Mouse (Mus musculus): ENCODE data around the gene Rtkn2.

- no peak for TF ChIP-seq POLR2A (IDR thresholded peaks at IDR 0.05; ENCODE audit: insufficient read length, low read depth)
- no peak for TF ChIP-seq CEBPB (IDR thresholded peaks at IDR 0.05; ENCODE audit: insufficient read depth, poor library complexity, severe bottlenecking)
- no peak for TF ChIP-seq REST (IDR thresholded peaks at IDR 0.05; ENCODE audit: insufficient read depth, insufficient read length)
- no peak for TF ChIP-seq MYOG (IDR thresholded peaks at IDR 0.05; ENCODE audit: control insufficient read depth in 1 of 3, insufficient read depth in 1 of 3, insufficient read length in 2 of 3, low read depth in 2 of 3)
- TF ChIP-seq POLR2AphosphoS2 (IDR thresholded peaks at IDR 0.05; ENCODE audit: insufficient read length, low read depth) = no peak
- TF ChIP-seq USF1 (IDR thresholded peaks at IDR 0.05; ENCODE audit: low read depth) = no peak
- no peak for TF ChIP-seq E2F4 (IDR thresholded peaks at IDR 0.05; ENCODE audit: insufficient read depth)
These were observed 60.4 kb downstream of the Rtkn2 start for GRCm38 (mm10) chr10:68039641-68040205.
